Mouse (Mus musculus): ENCODE results near the gene Tril.
A peak's percentile ranks its signal among the peaks of the same experiment; 100 is the strongest.

The Tril gene

GRCm38 (mm10) chr6:53806021-53806420 is 14.6 kb downstream of the Tril start:
- DNase-seq (ENCODE audit: low spot score): no peak

- no peak for DNase-seq (ENCODE audit: low spot score)
Measured at GRCm38 (mm10) chr6:53804145-53804544, 16.5 kb downstream of the Tril start.

DNA sequence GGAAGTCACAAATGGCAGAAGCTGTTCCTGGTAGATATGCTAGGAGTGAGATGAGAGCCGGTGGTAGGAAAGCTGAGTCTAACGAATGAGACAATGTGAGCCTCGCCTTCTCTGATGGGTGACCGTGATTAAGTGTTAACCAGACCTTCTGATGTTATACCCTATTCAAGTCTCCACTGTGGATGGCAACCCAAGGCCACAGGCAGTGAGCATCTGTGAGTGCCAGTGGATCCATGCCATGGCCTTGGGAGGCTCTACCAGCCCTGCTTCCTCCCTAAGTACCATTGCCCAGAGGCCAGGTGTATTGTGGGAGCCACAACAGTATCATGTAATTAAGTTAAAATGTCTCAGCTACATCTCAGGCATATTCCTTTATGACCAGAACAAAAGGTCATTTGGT is 17.1 kb downstream of the Tril start:
- no peak for DNase-seq (ENCODE audit: low spot score)

- DNase-seq (ENCODE audit: low spot score): peak; percentile 27
Measured at GRCm38 (mm10) chr6:53801893-53802286, 18.7 kb downstream of the Tril start.

DNA sequence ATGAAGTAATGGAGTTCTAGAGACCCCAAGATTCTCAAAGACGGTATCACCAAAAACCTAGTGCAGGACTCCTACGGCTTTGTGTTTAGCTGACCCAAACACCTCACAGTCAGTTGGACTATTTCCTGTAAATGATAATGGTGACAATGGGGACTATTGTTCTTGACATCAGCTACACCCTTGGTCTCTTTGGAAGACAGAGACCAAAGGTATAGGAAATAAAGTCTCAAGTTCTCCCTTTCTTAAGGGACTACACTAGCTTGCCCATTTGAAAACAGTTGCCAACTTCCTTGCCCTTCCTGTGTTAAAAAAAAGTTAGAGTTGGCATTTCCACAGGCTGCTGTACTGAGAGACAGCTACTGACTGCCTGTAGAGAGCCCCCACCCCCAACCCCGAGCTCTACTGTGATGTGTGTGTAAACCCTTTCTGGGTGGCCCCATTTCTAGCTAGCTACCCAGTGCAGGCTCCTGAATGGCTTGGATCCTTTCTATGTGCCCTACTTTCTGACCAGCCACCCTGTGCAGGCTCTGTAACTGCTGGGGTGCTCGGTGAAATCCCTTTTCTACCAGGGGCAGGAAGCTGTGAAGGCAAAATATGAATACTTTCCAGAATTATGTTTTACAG is 19.2 kb downstream of the Tril start:
- no peak for DNase-seq (ENCODE audit: low spot score)

DNA sequence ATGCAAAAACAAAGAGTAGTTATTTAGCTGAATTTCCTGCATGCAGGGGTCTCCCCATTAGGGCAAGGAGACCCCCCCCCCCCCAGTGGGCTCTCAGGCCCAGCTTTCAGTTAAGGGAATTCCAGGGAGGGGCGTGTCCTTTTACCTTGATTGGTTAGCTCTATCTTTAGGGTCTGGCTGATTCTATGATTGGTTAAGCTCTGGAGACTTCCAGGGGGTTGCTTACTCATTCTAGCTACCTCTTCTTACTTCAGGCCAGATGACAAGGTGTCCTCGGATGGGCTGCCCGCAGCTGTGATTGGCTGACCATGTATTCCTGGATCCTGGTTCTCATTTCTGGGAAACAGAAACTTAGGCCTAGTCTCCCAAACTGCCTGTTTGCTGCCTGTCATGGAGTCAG is 21.8 kb downstream of the Tril start:
- DNase-seq (ENCODE audit: low spot score): no peak

GRCm38 (mm10) chr6:53796835-53797234 is 23.8 kb downstream of the Tril start:
- no peak for DNase-seq (ENCODE audit: low spot score)

- DNase-seq (ENCODE audit: low spot score): peak; percentile 36
Measured at GRCm38 (mm10) chr6:53795788-53796187, 24.8 kb downstream of the Tril start.

GRCm38 (mm10) chr6:53795078-53795477 is 25.6 kb downstream of the Tril start:
- DNase-seq (ENCODE audit: low spot score): no peak

GRCm38 (mm10) chr6:53794323-53794971 is 26.2 kb downstream of the Tril start:
- DNase-seq (ENCODE audit: low spot score): peak; percentile 73

DNA sequence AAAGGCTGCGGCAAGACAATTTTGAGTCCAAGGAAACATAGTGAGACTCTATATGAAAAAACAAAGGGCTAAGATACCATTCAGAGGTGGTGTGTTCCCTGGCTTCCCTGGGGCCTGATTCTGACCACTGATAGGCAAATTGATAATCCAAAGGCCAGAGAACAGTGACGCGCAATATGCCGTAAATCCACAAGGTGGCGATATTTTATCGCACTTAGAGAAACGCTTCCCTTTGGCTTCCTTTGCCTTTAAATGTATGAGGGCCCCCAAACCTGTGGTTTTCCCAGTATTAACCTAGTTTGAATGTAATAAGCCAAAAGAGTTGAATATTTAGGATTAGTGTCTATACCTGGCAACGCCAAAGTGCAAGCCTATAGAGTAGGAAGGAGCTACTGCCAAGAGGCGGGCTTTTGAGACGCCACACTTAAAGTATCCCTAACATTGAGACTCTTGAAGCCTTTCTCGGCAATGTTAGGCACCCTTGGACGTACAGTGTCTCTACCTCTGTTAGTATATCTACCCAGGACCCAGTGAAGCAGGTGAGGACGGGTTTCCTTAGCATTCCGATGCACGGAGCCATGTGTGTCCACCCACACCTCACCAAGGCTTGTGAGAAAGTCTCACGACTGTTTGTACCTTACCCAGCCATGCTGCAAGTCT is 37.6 kb downstream of the Tril start:
- DNase-seq (ENCODE audit: low spot score): peak; percentile 52

DNA sequence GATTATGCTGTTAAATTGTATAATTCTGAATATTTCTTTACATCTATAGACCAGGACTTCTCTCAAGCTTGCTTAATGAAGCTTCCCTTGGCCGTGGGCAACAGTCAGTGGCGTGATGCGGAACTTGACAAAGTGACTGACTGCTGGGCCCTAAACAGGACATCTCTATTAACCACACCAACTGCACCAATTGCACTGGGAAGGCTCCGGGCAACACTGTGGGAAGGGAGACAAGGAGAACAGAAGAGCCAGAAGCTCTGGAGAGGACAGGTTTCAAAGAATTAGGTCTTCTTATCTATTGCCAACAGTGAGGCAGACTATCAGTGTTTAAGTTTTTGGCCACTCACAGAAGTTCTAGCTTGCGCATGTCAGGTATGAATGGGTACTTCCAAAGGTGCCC is 38.4 kb downstream of the Tril start:
- no peak for DNase-seq (ENCODE audit: low spot score)

DNA sequence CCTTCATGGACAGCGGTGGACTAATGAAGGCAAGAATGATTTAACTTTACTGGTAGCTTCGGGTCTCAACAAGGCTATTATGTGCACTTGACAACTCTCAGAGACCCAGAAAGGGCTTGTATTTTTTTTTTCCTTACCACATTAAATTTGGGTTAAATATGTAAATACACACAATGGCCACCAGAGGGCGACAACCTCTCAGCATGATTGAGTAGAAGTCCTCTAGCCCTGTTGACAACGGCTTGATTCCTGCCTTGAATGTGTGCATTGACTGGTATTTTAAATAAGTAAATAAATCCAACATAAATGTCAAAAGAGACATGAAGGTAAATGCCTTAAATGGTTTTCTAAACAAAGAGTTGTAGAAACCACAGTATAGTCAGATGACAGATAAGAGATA is 39.5 kb downstream of the Tril start:
- DNase-seq (ENCODE audit: low spot score): peak; percentile 56

- DNase-seq (ENCODE audit: low spot score): no peak
Measured at GRCm38 (mm10) chr6:53780008-53780407, 40.6 kb downstream of the Tril start.

- DNase-seq (ENCODE audit: low spot score): no peak
Measured at GRCm38 (mm10) chr6:53779526-53779925, 41.1 kb downstream of the Tril start.

- DNase-seq (ENCODE audit: low spot score): no peak
Measured at GRCm38 (mm10) chr6:53778424-53778955, 42.1 kb downstream of the Tril start.

DNA sequence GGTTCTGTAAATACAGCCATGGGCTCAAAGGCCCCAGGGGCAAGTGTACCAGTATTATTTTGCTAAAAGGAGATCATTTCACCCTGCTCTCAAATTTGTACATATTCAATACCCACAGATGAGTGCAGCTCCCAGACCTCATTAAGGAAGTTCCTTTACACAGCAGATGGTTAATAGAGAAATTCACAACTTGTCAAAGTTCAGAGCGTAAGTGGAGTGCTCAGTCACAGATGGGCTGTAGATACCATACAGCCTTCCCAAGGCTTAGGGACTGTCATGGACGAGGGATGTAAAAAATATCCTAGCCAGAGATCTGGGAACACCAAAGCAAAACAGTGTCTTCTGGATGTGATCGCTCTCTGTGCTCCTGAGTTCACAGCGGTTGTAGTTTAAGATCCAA is 52.4 kb downstream of the Tril start:
- no peak for DNase-seq (ENCODE audit: low spot score)

DNA sequence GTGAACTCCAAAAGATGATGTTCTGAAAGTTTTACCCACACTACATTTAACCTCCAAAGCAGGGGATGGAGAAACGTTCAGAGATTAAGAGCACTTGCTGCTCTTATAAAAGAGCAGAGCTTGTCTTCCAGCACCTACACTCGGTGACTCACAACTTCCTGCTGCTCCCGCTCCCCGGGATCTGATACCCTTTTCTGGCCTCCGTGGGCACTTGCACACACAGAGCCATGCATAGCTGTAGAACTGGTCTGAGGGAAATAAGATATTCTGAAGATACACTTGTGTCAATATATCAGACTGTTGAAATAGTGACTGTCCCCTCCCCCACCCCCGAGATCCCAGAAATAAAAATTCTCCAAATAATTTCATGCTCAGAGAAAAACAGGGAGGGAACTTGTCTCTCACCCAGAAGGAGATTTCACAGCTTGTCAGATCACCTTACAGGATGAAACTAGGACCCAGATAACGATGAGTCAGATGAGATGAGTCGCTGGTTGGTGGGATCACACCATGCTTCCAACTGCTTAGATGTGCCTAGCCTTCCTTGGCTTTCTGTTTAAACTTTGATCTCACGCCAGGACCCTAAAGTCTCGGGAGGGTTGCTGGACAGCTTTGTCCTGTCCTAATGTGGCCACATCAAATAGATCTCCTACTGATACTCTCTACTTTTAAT is 54.3 kb downstream of the Tril start:
- no peak for DNase-seq (ENCODE audit: low spot score)

DNA sequence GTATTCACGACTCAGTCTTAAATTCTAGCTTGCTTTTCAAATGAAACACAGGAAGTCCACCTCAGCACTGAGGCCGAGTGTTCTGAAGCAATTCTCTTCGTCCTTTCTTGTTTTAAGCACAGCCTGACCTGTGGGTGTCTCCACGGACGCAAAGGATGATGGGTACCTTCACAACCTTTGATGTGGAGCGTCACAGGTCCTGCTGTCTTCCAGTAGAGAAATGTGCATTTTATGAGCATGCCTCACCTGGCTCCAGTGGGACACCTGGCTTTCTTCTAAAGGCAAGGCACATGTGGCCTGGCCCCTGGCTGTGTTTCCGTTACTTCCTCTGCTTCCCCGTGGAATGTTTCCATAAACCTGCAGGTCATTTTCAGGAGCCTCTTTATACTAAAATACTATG is 54.9 kb downstream of the Tril start:
- no peak for DNase-seq (ENCODE audit: low spot score)

Data from urinary bladder, postnatal 25 days (tissue).